Mouse (Mus musculus) hindbrain, embryonic 14.5 days (tissue): ENCODE data around the gene Hat1. TPM values are rescaled to one million over a fixed set of nuclear protein-coding genes. Genes with fewer than 3 reads are reported as not detected.

ENCODE experiments used
- ATAC-seq: fragments of 200-750 bp; cut with Nextera tagmentation; 2 replicates; pipeline ENCODE4 v1.8.0; 2017; ENCODE audit warnings: moderate number of reproducible peaks, mild to moderate bottlenecking, moderate TSS enrichment, moderate library complexity; ENCODE audit not compliant: low FRiP score
- DNase-seq: peaks from one replicate; pipeline ENCODE4 v3.0.0-alpha.2; 2015; ENCODE audit warnings: low spot score
- H3K27ac ChIP-seq: fragments of 300-500 bp; sonication (generic); 2 replicates; pipeline ENCODE4 v1.5.1; 2014; ENCODE audit warnings: mild to moderate bottlenecking, moderate library complexity
- H3K27me3 ChIP-seq: fragments of 300-500 bp; sonication (generic); 2 replicates; pipeline ENCODE4 v1.6.1; 2014; ENCODE audit warnings: mild to moderate bottlenecking, low read length, mixed read lengths; ENCODE audit not compliant: control insufficient read depth, insufficient read depth
- H3K36me3 ChIP-seq: fragments of 300-500 bp; sonication (generic); replicated peaks from 2 replicates; pipeline ENCODE4 v1.6.1; 2014; ENCODE audit not compliant: control insufficient read depth, insufficient read depth
- H3K4me1 ChIP-seq: fragments of 300-500 bp; sonication (generic); replicated peaks from 2 replicates; pipeline ENCODE4 v1.6.1; 2014; ENCODE audit warnings: antibody characterized with exemption, low read length, mixed read lengths; ENCODE audit not compliant: control insufficient read depth, insufficient read depth
- H3K4me2 ChIP-seq: fragments of 300-500 bp; sonication (generic); replicated peaks from 2 replicates; pipeline ENCODE4 v1.6.1; 2014; ENCODE audit warnings: mild to moderate bottlenecking, moderate library complexity
- H3K4me3 ChIP-seq: fragments of 300-500 bp; sonication (generic); replicated peaks from 2 replicates; pipeline ENCODE4 v1.5.1; 2014; ENCODE audit warnings: mild to moderate bottlenecking, low read length
- H3K9ac ChIP-seq: fragments of 300-500 bp; sonication (generic); 2 replicates; pipeline ENCODE4 v1.6.1; 2014
- H3K9me3 ChIP-seq: fragments of 300-500 bp; sonication (generic); 2 replicates; pipeline ENCODE4 v1.6.1; 2016; ENCODE audit warnings: low read length; ENCODE audit not compliant: control insufficient read depth
- WGBS: fragments of 180-500 bp; shearing (Covaris S2); extraction: QIAGEN DNeasy Blood & Tissue Kit; methylation state at CpG from one replicate; pipeline ENCODE4 v1.1.7; 2014; 5-methylcytosine and 5-hydroxymethylcytosine counted together
- polyA plus RNA-seq: library from polyadenylated mRNA; unstranded; fragments of >200 nt; fragmentation: Nextera tagmentation; extraction: Ambion mirVana; gene quantifications from 2 replicates; pipeline ENCODE4 v1.2.1, GENCODE M21; 2014

Hat1 gene
- polyA plus RNA-seq, result 50.6 and 52.7 TPM in 2 replicates

DNA sequence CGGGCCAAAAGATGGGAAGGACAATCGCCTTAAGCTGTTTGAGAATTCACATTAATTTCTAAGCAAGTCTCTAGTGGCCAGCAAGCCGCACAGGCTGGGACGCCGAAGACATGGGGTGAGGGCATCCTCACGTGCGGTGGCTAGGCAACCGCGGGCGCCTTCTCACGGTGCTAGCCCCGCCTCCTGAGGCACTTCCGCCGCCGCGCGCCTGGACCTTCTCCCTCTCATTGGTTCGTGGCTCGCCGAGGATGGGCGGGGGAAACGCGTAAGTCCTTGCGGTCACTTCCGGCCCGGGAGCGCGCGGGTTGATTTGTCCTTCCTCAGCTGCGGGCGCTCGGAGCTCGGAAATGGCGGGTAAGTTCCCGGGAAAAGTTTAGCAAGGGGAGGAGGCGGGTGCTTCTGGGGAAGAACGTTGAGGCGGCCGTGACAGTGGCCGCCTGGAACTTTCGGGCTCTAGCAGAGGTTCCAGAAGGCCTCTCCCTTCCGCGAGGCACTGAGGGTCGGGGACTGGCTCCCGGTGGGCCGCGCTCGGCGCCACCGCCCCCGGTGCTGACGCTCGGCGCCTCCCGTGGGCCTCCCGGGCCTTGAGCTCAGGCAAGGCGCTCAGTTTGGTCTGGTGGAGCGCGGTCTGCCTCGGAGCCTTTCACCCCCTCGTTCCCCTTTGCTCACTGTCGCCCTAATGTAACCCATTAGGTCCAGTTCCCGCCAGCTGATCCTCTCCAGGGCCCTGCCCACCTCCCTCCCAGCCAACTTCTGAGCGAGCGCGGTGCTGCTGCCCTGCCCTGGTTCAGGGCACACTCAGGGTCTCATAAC, at the start of gene Hat1:
Gene Hat1 (plus strand): TSS at position 8 of the 813 bp plus-strand sequence.
- H3K36me3 ChIP-seq, result peaks cover 12% of the 10 kb centered on the region
- peaks cover 8% of the 10 kb centered on the region; the same call in 1 of the 2 replicates for H3K4me1 ChIP-seq
- WGBS, result under 1% methylated on average over 63 of the region's 66 CpGs
- ATAC-seq, result peak; percentile 99
- 0 out of 2 replicates have a peak within 1 kb of the TSS, but pooled peaks have one; percentile 35 for H3K27ac ChIP-seq
- peak within 1 kb of the TSS; percentile 85 for H3K4me2 ChIP-seq
- H3K27me3 ChIP-seq, result no peaks in the 10 kb centered on the region
- H3K9ac ChIP-seq, result peak within 1 kb of the TSS; percentile 71
- H3K4me3 ChIP-seq, result peak within 1 kb of the TSS; percentile 92
- DNase-seq, result peak; percentile 95
- no peaks in the 10 kb centered on the region for H3K9me3 ChIP-seq

DNA sequence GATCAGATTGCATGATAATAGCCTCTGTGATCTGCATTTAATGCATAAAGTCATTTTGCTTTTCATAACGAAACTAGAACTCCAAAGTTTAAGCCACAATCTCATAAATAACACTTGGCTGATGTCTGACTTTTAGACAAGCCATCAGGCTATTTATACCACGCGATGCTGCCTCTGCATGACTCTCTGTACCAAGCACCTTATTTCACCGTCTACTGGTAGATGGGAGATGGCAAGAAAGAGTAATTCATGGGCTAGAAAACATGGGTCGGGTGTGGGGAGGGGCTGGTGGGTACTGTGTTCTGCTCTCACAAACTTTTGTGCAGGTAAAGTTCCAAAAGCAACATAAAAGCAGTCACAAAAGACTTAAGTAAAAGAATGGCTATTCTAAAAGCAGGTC, 48.6 kb upstream of the Hat1 start:
- 87% methylated on average over 5 of the region's 5 CpGs for WGBS
- H3K36me3 ChIP-seq, result peaks cover 18% of the 10 kb centered on the region
- H3K4me2 ChIP-seq, result no peak overlapping the region
- ATAC-seq, result no peak
- no peaks in the 10 kb centered on the region for H3K9me3 ChIP-seq
- no peak overlapping the region for H3K9ac ChIP-seq
- no peaks in the 10 kb centered on the region for H3K27me3 ChIP-seq
- no peak overlapping the region for H3K4me3 ChIP-seq
- H3K4me1 ChIP-seq, result no peaks in the 10 kb centered on the region
- DNase-seq, result no peak
- no peak overlapping the region for H3K27ac ChIP-seq

DNA sequence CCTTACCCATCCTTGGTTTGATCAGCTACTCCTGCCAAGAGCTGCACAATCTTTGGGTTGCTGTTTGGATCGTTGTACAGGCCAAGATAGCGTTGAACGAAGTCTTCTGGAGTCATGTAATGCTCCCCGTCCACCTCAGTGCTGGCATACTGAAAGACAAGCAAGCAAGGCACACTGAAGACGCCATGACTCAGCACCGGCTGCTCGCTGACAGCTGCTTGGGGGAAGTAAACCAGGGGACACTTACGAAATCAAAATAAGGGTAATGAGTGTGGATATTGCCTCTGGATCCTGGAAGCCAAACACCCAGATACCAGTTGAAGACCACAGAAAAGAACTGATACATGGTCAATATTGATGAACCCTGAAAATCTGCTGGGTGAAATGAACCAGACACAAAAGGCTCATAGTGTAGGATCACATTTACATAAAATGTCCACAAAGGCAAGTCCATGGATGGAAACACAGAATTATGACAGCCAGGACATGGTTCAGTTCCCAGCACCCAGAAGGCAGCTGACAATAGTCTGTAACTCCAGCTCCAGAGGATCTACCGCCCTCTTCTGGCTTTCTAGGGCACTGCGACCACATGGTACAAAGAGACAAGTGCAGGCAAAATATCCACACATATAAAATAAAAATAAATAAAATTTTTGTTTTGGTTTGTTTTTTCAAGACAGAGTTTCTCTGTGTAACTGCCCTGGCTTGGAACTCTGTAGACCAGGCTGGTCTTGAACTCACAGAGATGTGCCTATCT, 44.7 kb upstream of the Hat1 start:
- Histone ChIP-seq H3K9me3 (no peaks in the 10 kb centered on the region), H3K4me3 (no peak overlapping the region), H3K9ac (no peak overlapping the region), H3K4me2 (no peak overlapping the region), H3K4me1 (no peaks in the 10 kb centered on the region), H3K27ac (no peak overlapping the region), H3K36me3 (peaks cover 14% of the 10 kb centered on the region), H3K27me3 (no peaks in the 10 kb centered on the region)
- 93% methylated on average over 10 of the region's 10 CpGs for WGBS
- no peak for ATAC-seq
- no peak for DNase-seq

DNA sequence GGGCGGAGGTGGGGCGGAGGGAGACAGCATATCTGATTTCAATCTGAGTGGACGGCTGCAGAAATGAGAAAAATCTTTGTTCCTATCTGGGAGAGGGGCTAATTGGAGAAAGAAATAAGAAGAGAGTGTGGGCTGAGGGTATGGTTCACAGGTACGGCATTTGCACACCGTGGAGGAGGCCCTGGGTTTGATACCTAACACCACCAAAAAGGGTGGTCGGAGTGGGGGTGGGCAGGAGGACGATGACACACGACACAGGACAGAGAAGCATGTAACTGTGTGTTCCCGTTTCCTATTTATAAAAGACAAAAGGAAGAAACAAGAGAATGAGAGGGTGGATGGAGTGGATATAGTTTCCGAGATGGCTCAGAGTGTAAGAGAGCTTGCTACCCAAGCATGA, 41.6 kb upstream of the Hat1 start:
- no peaks in the 10 kb centered on the region for H3K27me3 ChIP-seq
- H3K27ac ChIP-seq, result no peak overlapping the region
- WGBS, result 92% methylated on average over 10 of the region's 10 CpGs
- no peak overlapping the region for H3K9ac ChIP-seq
- H3K36me3 ChIP-seq, result peaks cover 14% of the 10 kb centered on the region
- DNase-seq (no peak), ATAC-seq (no peak)
- no peak overlapping the region for H3K4me3 ChIP-seq
- no peaks in the 10 kb centered on the region for H3K4me1 ChIP-seq
- H3K9me3 ChIP-seq, result no peaks in the 10 kb centered on the region
- no peak overlapping the region for H3K4me2 ChIP-seq

DNA sequence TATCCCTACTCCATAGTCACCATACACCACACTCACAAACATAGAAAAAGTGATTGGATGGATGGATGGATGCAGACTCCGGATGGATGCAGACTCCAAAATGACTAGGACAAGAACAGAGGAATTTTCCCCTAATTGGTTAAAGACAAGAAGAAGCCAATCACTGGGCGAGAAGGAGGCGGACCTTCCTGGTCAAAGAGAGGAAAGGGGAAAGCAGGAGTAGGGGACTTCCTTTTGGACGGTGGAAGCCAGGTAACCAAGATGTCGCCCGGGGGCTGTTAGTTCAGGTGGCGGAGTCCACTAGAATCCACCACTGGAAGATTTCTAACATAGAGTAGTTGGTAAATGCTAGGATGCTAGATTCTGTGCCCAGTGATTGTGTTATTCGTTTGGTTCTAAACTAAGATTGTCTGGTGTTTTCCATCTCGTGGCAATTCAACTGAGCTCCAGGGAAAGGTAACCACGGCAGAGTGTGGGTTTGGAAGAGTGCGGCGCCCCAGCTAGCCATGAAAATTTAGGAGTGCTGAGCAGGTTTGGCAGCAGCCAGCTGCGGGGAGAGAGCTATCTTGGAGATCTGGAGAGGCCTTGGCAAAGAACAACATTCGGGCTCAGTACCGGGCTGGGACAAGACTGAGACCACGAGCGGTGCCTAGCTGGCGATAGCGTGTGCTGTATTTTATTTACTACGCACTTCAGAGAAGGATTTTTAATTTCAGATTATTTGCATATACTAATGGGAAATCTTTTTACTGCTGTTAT, 40.8 kb upstream of the Hat1 start:
- 98% methylated on average over 20 of the region's 20 CpGs for WGBS
- H3K4me2 ChIP-seq, result no peak overlapping the region

DNA sequence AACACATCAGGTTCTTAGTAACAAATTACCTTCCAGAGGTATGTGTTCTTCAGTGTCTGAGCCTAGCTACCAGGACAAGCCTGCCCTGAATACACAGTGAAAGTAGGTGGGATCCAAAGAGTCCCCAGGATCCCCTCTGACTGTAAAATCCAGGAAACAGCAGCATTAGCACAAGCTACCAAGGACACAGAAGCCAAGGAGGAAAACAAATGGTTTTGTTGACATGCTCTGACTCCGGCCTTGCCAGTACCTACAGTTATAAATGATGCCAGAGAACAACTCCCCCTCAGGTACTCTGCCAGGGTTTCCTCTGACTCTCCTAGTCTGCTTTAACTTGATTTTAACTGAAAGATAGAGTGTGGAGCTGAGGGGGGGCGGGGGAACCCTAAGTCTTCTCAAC, 39.2 kb upstream of the Hat1 start:
- ATAC-seq, result no peak

More for the DNA sequence above, 40.8 kb upstream of the Hat1 start:
- Histone ChIP-seq H3K9ac (no peak overlapping the region), H3K27ac (no peak overlapping the region), H3K27me3 (no peaks in the 10 kb centered on the region), H3K4me3 (no peak overlapping the region), H3K9me3 (no peaks in the 10 kb centered on the region), H3K4me1 (no peaks in the 10 kb centered on the region), H3K36me3 (peaks cover 6% of the 10 kb centered on the region)
- DNase-seq (no peak), ATAC-seq (no peak)

DNA sequence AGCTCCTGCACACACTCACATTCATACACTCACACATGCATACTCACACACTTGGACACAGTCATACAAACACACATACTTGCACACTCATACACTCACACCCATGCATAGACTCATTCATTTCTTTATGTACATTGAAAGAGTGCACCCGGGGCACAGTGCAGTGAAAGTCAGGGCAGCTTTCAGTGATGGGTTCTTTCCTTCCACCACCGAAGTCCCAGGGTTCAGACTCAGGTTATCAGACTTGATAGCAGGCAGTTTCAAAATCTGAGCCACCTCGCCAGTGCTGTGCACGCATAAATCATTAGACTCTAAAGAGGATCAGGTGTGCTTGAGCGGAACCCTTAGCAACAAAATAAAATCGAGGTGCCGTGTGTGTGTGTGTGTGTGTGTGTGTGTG, 38.6 kb upstream of the Hat1 start:
- WGBS, result 81% methylated on average over 7 of the region's 7 CpGs
- DNase-seq, result no peak
- Histone ChIP-seq H3K36me3 (no peaks in the 10 kb centered on the region; the same call in 1 of the 2 replicates), H3K4me2 (no peak overlapping the region), H3K27me3 (no peaks in the 10 kb centered on the region), H3K27ac (no peak overlapping the region), H3K9ac (no peak overlapping the region), H3K4me3 (no peak overlapping the region), H3K4me1 (no peaks in the 10 kb centered on the region), H3K9me3 (no peaks in the 10 kb centered on the region)
- ATAC-seq, result no peak

More for the DNA sequence above, 39.2 kb upstream of the Hat1 start:
- H3K27ac ChIP-seq, result no peak overlapping the region
- no peaks in the 10 kb centered on the region; the same call in 1 of the 2 replicates for H3K36me3 ChIP-seq
- no peak overlapping the region for H3K4me3 ChIP-seq
- no peaks in the 10 kb centered on the region for H3K27me3 ChIP-seq
- WGBS, result 89% methylated on average over 2 of the region's 2 CpGs
- H3K4me1 ChIP-seq, result no peaks in the 10 kb centered on the region
- H3K9ac ChIP-seq, result no peak overlapping the region
- H3K9me3 ChIP-seq, result no peaks in the 10 kb centered on the region
- H3K4me2 ChIP-seq, result no peak overlapping the region
- no peak for DNase-seq

DNA sequence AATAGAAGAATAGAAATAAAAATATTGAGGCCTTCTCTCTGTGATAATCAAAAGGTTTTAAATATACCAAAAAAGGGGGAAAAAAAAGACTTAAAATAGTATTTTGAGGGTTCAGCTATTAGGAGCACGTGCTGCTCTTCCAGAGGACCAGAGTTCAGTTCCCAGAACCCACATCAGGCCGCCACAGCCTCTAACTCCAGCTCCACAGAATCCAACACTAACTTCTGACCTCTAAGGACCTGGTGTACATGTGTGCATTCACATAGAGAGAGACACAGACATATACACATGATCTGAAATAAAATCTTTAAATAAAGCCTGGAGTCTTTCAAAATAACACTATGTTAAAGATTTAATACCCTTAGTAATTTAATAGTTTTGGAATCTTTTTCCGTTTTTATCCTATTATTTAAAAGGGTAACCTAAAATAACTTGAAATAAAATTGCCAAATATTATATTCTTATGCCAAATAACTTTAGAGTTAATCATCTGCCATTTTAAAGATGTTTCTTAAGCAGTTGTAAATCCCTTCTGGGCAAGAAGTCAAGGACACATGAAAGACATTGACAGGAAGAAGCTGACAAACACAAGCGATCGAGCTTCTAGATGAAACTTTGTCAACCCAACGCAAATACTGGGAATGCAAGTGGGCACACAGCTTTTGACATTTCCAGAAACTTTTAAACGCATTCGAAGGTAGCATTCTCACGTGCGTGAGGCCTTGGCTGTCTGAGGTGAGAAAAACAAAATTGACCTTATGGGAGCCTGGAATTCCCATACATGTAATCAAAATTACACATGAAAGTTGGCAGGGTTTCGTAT, 37.6 kb upstream of the Hat1 start:
- Histone ChIP-seq H3K27ac (no peak overlapping the region), H3K9ac (no peak overlapping the region), H3K27me3 (no peaks in the 10 kb centered on the region), H3K36me3 (no peaks in the 10 kb centered on the region; the same call in 1 of the 2 replicates), H3K4me3 (no peak overlapping the region), H3K9me3 (no peaks in the 10 kb centered on the region), H3K4me2 (no peak overlapping the region), H3K4me1 (no peaks in the 10 kb centered on the region)
- 92% methylated on average over 11 of the region's 11 CpGs for WGBS
- DNase-seq (no peak), ATAC-seq (no peak)
